Mouse (Mus musculus): ENCODE results near the gene Fat3. TPM values are rescaled to one million over a fixed set of nuclear protein-coding genes. Genes with fewer than 3 reads are reported as not detected.

Fat3 gene
- polyA plus RNA-seq, 1 experiment = 0.14 TPM

- no peak for DNase-seq
- TF ChIP-seq POLR2A (IDR thresholded peaks at IDR 0.05; ENCODE audit: low read depth, low read length) = no peak
- TF ChIP-seq CTCF (conservative IDR thresholded peaks at IDR 0.05; ENCODE audit: insufficient read depth, insufficient read length, low read depth, low read length) = no peak
- H3K36me3 ChIP-seq (ENCODE audit: control insufficient read depth, insufficient read depth, low read length) = no peaks in the 10 kb centered on the region
- H3K27ac ChIP-seq (ENCODE audit: insufficient read depth, low read depth, low read length) = no peak overlapping the region
- H3K4me1 ChIP-seq (ENCODE audit: control insufficient read depth, insufficient read depth, low read length) = no peaks in the 10 kb centered on the region
- no peaks in the 10 kb centered on the region for H3K27me3 ChIP-seq (replicated peaks; ENCODE audit: control insufficient read depth, insufficient read depth, low read length)
- 35% methylated on average over 11 of the region's 11 CpGs for WGBS
- H3K4me3 ChIP-seq (ENCODE audit: insufficient read depth, low read depth, low read length) = no peak overlapping the region
These were observed 471.3 kb downstream of the Fat3 start for GRCm38 (mm10) chr9:16029715-16030285.

DNA sequence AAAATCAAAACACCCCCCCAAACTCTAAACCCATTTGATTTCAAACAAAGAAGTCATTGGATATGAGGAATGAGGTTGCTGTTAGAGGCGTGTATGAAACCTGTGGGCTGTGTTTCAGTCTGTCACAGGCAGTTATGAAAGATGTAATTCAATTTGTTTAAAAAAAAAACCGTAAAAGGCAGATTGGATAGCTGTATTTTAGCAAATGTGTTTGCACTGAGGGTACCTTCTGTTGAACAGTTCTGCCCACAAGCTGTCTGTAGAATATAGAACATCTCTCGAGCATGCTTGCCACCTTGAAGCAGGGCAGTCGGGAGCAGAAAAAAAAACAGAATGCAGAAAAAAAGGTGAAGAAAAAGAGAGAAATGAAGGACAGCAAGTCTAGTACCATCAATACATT is 472.0 kb downstream of the Fat3 start:
- no peak overlapping the region for H3K4me3 ChIP-seq (ENCODE audit: insufficient read depth, low read depth, low read length)
- TF ChIP-seq POLR2A (IDR thresholded peaks at IDR 0.05; ENCODE audit: low read depth, low read length) (no peak), CTCF (conservative IDR thresholded peaks at IDR 0.05; ENCODE audit: insufficient read depth, insufficient read length, low read depth, low read length) (no peak)
- 65% methylated on average over 4 of the region's 4 CpGs for WGBS
- H3K36me3 ChIP-seq (ENCODE audit: control insufficient read depth, insufficient read depth, low read length) = no peaks in the 10 kb centered on the region
- no peak overlapping the region for H3K27ac ChIP-seq (ENCODE audit: insufficient read depth, low read depth, low read length)
- H3K4me1 ChIP-seq (ENCODE audit: control insufficient read depth, insufficient read depth, low read length) = no peaks in the 10 kb centered on the region
- DNase-seq = no peak
- H3K27me3 ChIP-seq (replicated peaks; ENCODE audit: control insufficient read depth, insufficient read depth, low read length) = no peaks in the 10 kb centered on the region

GRCm38 (mm10) chr9:16028394-16028911 is 472.6 kb downstream of the Fat3 start:
- DNase-seq = no peak
- Histone ChIP-seq H3K4me3 (ENCODE audit: insufficient read depth, low read depth, low read length) (no peak overlapping the region), H3K27me3 (replicated peaks; ENCODE audit: control insufficient read depth, insufficient read depth, low read length) (no peaks in the 10 kb centered on the region), H3K36me3 (ENCODE audit: control insufficient read depth, insufficient read depth, low read length) (no peaks in the 10 kb centered on the region), H3K27ac (ENCODE audit: insufficient read depth, low read depth, low read length) (no peak overlapping the region), H3K4me1 (ENCODE audit: control insufficient read depth, insufficient read depth, low read length) (no peaks in the 10 kb centered on the region)
- TF ChIP-seq POLR2A (IDR thresholded peaks at IDR 0.05; ENCODE audit: low read depth, low read length) (no peak), CTCF (conservative IDR thresholded peaks at IDR 0.05; ENCODE audit: insufficient read depth, insufficient read length, low read depth, low read length) (no peak)
- 27% methylated on average over 4 of the region's 4 CpGs for whole genome bisulfite sequencing

DNA sequence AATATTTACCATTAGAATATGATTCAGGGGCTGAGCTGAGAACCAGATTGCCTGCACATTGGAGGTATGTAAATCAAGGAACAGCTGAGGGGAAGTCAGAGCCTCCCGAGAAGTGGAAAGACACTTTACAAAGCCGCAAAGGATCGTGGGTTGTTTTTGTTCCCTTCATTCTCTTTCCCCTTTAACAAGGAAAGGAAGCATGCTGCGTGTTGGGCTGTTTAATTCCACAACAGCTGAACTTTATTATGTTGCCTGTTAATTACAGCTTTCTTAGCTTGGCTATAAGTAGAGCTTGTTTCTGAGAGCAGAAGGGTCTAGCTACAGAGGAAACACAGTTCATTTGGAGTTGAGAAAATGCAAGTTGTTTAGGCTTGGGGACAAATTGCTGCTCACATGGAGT is 475.0 kb downstream of the Fat3 start:
- TF ChIP-seq POLR2A (IDR thresholded peaks at IDR 0.05; ENCODE audit: low read depth, low read length) = no peak
- no peak for TF ChIP-seq CTCF (conservative IDR thresholded peaks at IDR 0.05; ENCODE audit: insufficient read depth, insufficient read length, low read depth, low read length)
- no peak for DNase-seq
- Histone ChIP-seq H3K36me3 (ENCODE audit: control insufficient read depth, insufficient read depth, low read length) (no peaks in the 10 kb centered on the region), H3K27ac (ENCODE audit: insufficient read depth, low read depth, low read length) (no peak overlapping the region), H3K4me1 (ENCODE audit: control insufficient read depth, insufficient read depth, low read length) (no peaks in the 10 kb centered on the region), H3K27me3 (replicated peaks; ENCODE audit: control insufficient read depth, insufficient read depth, low read length) (no peaks in the 10 kb centered on the region), H3K4me3 (ENCODE audit: insufficient read depth, low read depth, low read length) (no peak overlapping the region)
- WGBS = 63% methylated on average over 4 of the region's 4 CpGs

DNA sequence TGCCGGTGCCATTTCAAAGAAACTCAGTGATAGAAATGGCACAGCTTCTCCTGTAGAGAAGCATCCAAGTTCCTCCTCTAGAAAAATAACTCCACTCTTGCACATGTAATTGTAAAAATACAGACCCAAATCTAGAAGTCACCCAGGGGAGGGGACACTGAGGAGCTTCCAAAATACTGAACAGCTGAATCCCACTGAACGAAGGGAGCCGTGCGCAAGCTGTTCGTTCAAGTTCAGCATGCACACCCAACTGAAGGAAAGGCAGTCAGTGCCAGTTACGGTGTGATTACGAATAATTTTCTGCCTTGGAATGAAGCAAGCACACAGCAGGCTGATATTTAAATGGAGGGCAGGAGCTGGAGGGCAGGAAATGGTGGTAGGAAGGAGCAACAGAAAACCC is 476.4 kb downstream of the Fat3 start:
- 87% methylated on average over 7 of the region's 7 CpGs for WGBS
- no peak for TF ChIP-seq CTCF (conservative IDR thresholded peaks at IDR 0.05; ENCODE audit: insufficient read depth, insufficient read length, low read depth, low read length)
- no peak for TF ChIP-seq POLR2A (IDR thresholded peaks at IDR 0.05; ENCODE audit: low read depth, low read length)
- no peak for DNase-seq

DNA sequence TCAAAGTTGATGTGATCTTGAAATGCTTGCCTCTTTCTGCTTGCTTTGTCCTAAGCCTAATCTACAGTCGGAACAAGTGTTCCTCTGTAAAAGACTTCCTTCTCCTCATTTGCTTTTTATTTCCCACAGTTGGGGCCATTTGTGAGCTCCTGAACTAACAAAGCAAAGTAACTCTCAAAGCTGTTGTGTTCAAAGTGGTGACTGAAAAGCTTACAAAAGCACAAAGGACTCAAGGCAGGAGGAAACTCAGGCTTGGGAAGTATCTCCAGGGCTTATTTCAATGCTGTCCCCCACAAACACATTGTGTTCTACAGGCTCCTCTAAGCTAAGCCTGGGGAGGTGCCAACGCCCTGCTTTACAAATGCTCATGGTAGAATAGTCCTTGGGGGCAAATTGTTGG is 487.0 kb downstream of the Fat3 start:
- H3K27me3 ChIP-seq (replicated peaks; ENCODE audit: control insufficient read depth, insufficient read depth, low read length) = no peaks in the 10 kb centered on the region
- 59% methylated on average over 2 of the region's 2 CpGs for WGBS

More for the DNA sequence above, 476.4 kb downstream of the Fat3 start:
- no peaks in the 10 kb centered on the region for H3K4me1 ChIP-seq (ENCODE audit: control insufficient read depth, insufficient read depth, low read length)
- no peak overlapping the region for H3K4me3 ChIP-seq (ENCODE audit: insufficient read depth, low read depth, low read length)
- H3K36me3 ChIP-seq (ENCODE audit: control insufficient read depth, insufficient read depth, low read length) = no peaks in the 10 kb centered on the region
- H3K27me3 ChIP-seq (replicated peaks; ENCODE audit: control insufficient read depth, insufficient read depth, low read length) = no peaks in the 10 kb centered on the region
- no peak overlapping the region for H3K27ac ChIP-seq (ENCODE audit: insufficient read depth, low read depth, low read length)

DNA sequence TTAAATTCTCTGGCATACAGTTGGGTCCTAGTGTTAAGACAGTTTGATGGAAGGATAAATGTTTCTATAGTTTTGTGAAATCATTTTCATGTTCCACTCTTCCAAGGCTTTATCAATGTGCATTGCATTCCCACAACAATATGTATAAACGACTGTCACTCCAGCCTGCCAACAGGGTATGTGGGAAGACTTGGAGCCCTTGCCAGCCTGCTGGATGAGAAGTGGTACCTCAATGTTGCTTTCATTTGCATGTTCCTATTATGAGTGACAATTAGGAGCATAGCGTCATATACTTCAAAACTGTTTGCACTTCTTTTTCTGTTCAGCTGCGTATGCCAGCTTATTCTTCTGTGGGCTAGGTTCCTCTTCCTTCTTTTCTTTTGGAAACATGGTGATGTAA is 489.7 kb downstream of the Fat3 start:
- no peaks in the 10 kb centered on the region for H3K36me3 ChIP-seq (ENCODE audit: control insufficient read depth, insufficient read depth, low read length)
- H3K27ac ChIP-seq (ENCODE audit: insufficient read depth, low read depth, low read length) = no peak overlapping the region
- H3K4me3 ChIP-seq (ENCODE audit: insufficient read depth, low read depth, low read length) = no peak overlapping the region
- no peaks in the 10 kb centered on the region for H3K4me1 ChIP-seq (ENCODE audit: control insufficient read depth, insufficient read depth, low read length)
- H3K27me3 ChIP-seq (replicated peaks; ENCODE audit: control insufficient read depth, insufficient read depth, low read length) = no peaks in the 10 kb centered on the region
- TF ChIP-seq CTCF (conservative IDR thresholded peaks at IDR 0.05; ENCODE audit: insufficient read depth, insufficient read length, low read depth, low read length) = no peak
- WGBS = 94% methylated on average over 3 of the region's 3 CpGs
- DNase-seq = no peak

More for the DNA sequence above, 487.0 kb downstream of the Fat3 start:
- Histone ChIP-seq H3K36me3 (ENCODE audit: control insufficient read depth, insufficient read depth, low read length) (no peaks in the 10 kb centered on the region), H3K4me1 (ENCODE audit: control insufficient read depth, insufficient read depth, low read length) (no peaks in the 10 kb centered on the region), H3K27ac (ENCODE audit: insufficient read depth, low read depth, low read length) (no peak overlapping the region), H3K4me3 (ENCODE audit: insufficient read depth, low read depth, low read length) (no peak overlapping the region)
- no peak for TF ChIP-seq CTCF (conservative IDR thresholded peaks at IDR 0.05; ENCODE audit: insufficient read depth, insufficient read length, low read depth, low read length)
- TF ChIP-seq POLR2A (IDR thresholded peaks at IDR 0.05; ENCODE audit: low read depth, low read length) = no peak
- DNase-seq = no peak

Measured in kidney, adult 2 months (tissue).